Mouse (Mus musculus): Measurements from ENCODE around the gene Olfr315.
"Not testable (repeated sequence)": the region's sequence is repeated elsewhere in the genome, so short reads cannot be mapped to it uniquely, and the experiment has no call there.

Gene Olfr315

DNA sequence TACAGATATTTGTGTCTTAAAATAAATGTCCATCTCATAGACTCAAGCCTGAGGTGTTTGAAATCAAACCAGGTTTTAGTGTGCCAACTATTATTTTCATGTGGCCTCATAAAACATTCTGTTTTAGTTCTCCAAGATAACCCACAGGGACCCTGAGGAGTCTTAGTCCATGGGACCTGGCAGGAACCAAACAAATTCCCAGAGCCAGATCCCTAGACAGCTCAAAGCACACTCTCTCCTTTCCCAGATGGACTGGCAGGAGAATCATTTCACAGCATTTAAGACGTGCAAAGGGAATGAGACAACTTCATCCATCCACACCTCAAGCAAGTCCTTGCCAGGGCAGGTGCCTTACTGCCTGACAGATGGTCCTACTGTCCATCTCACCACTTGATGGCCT is 41.7 kb downstream of the Olfr315 start, which contains the start of gene Olfr313:
Gene Olfr313 (plus strand): TSS at position 301 of the 400 bp plus-strand sequence.
- in situ Hi-C loops (cut with MboI; ENCODE audit: unreplicated experiment in 2 of 2), result not testable (repeated sequence)

DNA sequence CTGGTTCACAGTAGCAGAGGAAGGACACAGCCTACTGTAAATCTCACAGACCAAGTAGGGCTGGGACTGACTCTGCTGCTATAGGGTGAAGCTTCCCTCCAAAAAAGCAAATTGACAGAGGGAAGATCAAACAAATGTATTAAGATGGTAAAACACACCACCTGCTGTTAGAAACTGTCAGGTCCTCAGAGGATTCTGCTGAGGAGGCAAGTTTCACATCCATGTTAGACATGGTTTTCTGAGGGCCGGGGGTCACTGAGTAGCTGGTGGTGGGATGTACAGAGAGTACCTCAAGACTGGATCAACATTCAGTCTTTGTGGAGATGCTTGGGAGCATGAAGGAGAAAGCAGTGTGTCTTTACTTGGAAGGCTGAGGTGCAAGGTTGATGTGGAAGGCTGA is 42.7 kb downstream of the Olfr315 start:
- in situ Hi-C loops (cut with MboI; ENCODE audit: unreplicated experiment in 2 of 2), result no loop called here

DNA sequence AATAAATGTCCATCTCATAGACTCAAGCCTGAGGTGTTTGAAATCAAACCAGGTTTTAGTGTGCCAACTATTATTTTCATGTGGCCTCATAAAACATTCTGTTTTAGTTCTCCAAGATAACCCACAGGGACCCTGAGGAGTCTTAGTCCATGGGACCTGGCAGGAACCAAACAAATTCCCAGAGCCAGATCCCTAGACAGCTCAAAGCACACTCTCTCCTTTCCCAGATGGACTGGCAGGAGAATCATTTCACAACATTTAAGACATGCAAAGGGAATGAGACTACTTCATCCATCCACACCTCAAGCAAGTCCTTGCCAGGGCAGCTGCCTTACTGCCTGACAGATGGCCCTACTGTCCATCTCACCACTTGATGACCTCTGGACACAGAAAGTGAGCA is 55.9 kb downstream of the Olfr315 start, which contains the start of gene Olfr312:
Gene Olfr312 (plus strand): TSS at position 301 of the 400 bp plus-strand sequence.
- in situ Hi-C loops (cut with MboI; ENCODE audit: unreplicated experiment in 2 of 2), result not testable (repeated sequence)

DNA sequence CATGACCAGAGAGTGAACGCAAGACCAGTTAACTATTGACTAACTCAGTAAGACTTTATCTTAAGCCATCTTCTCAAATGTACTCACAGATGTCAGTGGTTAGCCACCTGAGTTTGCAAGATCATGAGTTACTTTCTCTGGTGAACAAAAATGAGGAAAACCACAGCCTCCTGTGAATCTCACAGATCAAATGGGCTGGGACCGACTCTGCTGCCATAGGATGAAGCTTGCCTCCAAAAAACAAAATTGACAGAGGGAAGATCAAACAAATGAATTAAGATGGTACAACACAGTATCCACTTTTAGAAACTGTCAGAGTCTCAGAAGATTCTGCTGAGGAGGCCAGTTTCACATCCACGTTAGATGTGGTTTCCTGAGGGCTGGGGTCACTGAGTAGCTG is 56.8 kb downstream of the Olfr315 start:
- in situ Hi-C loops (cut with MboI; ENCODE audit: unreplicated experiment in 2 of 2), result no loop called here
